Mouse (Mus musculus) cortical plate, adult 2 months (tissue): ENCODE measurements around the gene Akt1s1. TPM values are rescaled to one million over a fixed set of nuclear protein-coding genes. Genes with fewer than 3 reads are reported as not detected.
A peak's percentile ranks its signal among the peaks of the same experiment; 100 is the strongest.

Experiments used
- H3K27ac ChIP-seq: fragments of 200-500 bp; 2 replicates; pipeline ENCODE4 v1.5.1; 2012; ENCODE audit warnings: low read length, control low read depth, inconsistent platforms; ENCODE audit not compliant: insufficient read depth
- H3K4me1 ChIP-seq: fragments of 200-500 bp; 2 replicates; pipeline ENCODE4 v1.6.1; 2011; ENCODE audit warnings: low read length; ENCODE audit not compliant: control insufficient read depth, insufficient read depth
- H3K4me3 ChIP-seq: fragments of 200-500 bp; 2 replicates; pipeline ENCODE4 v1.5.1; 2011; ENCODE audit warnings: mild to moderate bottlenecking, low read length, control low read depth; ENCODE audit not compliant: insufficient read depth
- CTCF ChIP-seq: fragments of 200-500 bp; IDR thresholded peaks from 2 replicates; pipeline ENCODE4 v1.5.1; 2011; ENCODE audit warnings: mild to moderate bottlenecking, control low read depth, low read length; ENCODE audit not compliant: insufficient read depth; ENCODE audit errors: extremely low read depth
- POLR2A ChIP-seq: fragments of 200-500 bp; IDR thresholded peaks from 2 replicates; pipeline ENCODE4 v1.6.1; 2011; ENCODE audit warnings: mild to moderate bottlenecking, low read length, control low read depth; ENCODE audit not compliant: insufficient read depth; ENCODE audit errors: extremely low read depth
- polyA plus RNA-seq: library from polyadenylated mRNA; depleted of rRNA; stranded (reverse); fragments of >200 nt; gene quantifications from 2 replicates; pipeline ENCODE4 v1.2.3, GENCODE M21; 2012

The Akt1s1 gene
- polyA plus RNA-seq, 1 experiment, result 97.5 TPM

GRCm38 (mm10) chr7:44840426-44840825, 8.4 kb upstream of the Akt1s1 start:
- Histone ChIP-seq H3K4me3 (no peak overlapping the region), H3K27ac (no peak overlapping the region), H3K4me1 (no peaks in the 10 kb centered on the region)
- TF ChIP-seq CTCF (no peak), POLR2A (no peak)

GRCm38 (mm10) chr7:44841825-44842463, 6.8 kb upstream of the Akt1s1 start:
- Histone ChIP-seq H3K4me1 (no peaks in the 10 kb centered on the region), H3K4me3 (no peak overlapping the region), H3K27ac (no peak overlapping the region)
- TF ChIP-seq CTCF (no peak), POLR2A (no peak)

GRCm38 (mm10) chr7:44845006-44845405, 3.8 kb upstream of the Akt1s1 start:
- peaks cover 3% of the 10 kb centered on the region for H3K4me1 ChIP-seq
- no peak overlapping the region for H3K4me3 ChIP-seq
- H3K27ac ChIP-seq, result no peak overlapping the region
- TF ChIP-seq POLR2A (no peak), CTCF (no peak)

DNA sequence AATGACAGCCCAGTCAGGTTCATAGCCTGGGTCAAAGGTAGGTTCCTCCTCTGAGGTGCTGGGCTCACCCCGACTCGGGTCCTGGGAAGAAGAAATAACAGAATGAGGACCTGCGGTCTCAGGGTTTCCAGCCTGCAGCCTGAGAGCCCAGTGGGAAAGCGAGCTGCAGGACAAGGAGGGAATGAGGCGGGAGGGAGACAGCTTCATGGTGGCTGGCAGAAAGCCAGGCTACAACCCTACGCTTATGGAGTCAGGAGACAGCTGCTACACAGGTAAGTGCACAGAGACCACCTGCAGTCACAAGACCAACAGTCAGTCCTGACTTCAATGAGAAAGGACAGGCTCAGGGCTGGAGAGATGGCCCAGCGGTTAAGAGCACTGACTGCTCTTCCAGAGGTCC, 2.0 kb upstream of the Akt1s1 start:
- TF ChIP-seq POLR2A, result no peak
- TF ChIP-seq CTCF, result no peak
- peaks cover 3% of the 10 kb centered on the region for H3K4me1 ChIP-seq
- H3K27ac ChIP-seq, result no peak overlapping the region
- H3K4me3 ChIP-seq, result no peak overlapping the region

DNA sequence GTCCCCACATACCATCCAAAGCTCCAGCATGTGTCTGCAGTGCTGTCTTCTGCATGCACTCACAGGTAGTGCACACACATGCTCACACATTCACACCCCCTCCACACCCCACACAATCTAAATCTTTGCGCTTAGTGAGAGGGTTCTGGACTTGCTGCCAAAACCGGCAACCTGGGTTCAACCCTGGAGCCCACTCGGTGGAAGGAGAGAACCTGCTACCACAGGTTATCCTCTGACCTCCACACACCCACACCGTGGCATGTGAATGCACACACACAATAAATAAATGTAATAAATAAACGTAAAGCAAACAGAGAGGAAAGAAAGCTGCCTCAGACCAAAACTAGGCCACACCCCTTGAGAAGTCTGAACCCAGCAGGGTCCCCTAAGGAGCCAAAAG, 1.0 kb upstream of the Akt1s1 start:
- peaks cover 3% of the 10 kb centered on the region for H3K4me1 ChIP-seq
- H3K27ac ChIP-seq, result no peak overlapping the region
- peak overlapping the region; percentile 45 for H3K4me3 ChIP-seq
- TF ChIP-seq POLR2A (no peak), CTCF (no peak)

- Histone ChIP-seq H3K27ac (peak overlapping the region; percentile 87), H3K4me3 (peak overlapping the region; percentile 45), H3K4me1 (peaks cover 3% of the 10 kb centered on the region)
- TF ChIP-seq POLR2A (peak; percentile 79), CTCF (no peak)
These were observed 773 bp downstream of the Akt1s1 start for GRCm38 (mm10) chr7:44849416-44850111.

DNA sequence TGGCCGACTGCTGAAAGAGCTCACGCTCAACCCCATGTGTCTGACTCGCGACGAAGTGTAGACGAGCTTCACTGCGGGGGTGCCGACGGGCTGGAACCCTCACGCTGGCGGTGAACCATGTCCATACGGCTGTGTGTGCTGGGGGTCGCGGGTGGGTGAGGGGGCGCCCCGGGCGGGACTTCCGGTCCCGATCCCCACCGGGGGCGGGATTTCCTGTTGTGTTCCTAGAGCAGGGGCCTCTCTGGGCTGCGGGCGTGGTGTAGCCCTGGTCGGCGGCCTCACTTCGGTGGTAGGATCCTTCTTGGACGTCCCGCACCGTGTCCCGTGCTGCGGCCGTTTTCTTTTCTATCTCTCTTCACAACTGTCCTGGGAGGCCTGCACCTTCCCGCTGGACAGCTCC, 1.4 kb downstream of the Akt1s1 start:
- Histone ChIP-seq H3K4me1 (peaks cover 3% of the 10 kb centered on the region), H3K27ac (peak overlapping the region; percentile 87), H3K4me3 (peak overlapping the region; percentile 45)
- TF ChIP-seq POLR2A (peak; percentile 44; the same call in 1 of the 2 replicates), CTCF (no peak)

DNA sequence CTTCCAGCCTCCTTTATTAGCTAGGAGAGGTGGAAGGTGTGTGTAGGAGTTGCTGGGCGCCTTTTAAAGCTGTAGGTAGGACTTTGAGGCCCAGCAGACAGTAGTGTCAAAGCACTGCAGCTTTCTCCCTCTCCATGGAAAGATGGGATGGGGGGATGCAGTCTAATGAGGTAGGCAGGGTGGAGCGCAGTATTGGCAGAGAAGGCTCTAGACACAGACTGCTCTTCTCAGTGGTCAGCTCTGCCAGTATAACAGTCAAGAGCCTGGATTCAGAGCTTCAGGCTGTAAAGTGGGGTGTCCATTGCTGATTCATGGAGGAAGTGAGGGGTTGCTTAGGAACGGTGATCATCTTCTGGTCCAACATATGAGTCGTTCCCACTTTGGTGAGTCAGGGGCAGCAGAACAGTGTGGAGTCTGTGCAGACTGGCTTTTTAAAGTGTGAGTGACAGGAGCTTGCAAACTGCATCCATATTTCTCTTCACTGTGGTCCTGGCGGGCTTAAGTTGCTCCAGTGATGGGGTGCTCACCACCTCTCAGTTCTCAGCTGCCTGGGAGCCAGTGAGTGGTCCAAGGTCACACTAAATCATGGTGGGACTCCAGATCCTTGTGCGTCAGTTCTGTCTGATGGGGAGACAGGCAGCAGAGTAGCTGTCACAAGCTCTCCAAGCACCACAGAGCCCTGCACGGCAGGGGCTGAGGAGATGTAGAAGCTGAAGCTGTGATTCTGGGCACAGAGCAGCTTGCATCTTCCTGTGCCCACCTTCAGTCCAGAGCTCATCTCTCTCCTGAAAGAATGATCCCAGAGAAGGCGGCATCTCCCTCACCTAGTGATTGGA, 2.2 kb downstream of the Akt1s1 start:
- peak overlapping the region; percentile 45 for H3K4me3 ChIP-seq
- peaks cover 3% of the 10 kb centered on the region for H3K4me1 ChIP-seq
- no peak for TF ChIP-seq CTCF
- no peak for TF ChIP-seq POLR2A
- H3K27ac ChIP-seq, result peak overlapping the region; percentile 70

GRCm38 (mm10) chr7:44851625-44852234, 2.9 kb downstream of the Akt1s1 start:
- peaks cover 3% of the 10 kb centered on the region for H3K4me1 ChIP-seq

More at GRCm38 (mm10) chr7:44851625-44852234, 2.9 kb downstream of the Akt1s1 start:
- no peak overlapping the region for H3K4me3 ChIP-seq
- TF ChIP-seq CTCF (no peak), POLR2A (no peak)
- no peak overlapping the region for H3K27ac ChIP-seq
